Mouse (Mus musculus): ENCODE data around the gene Clcc1. TPM values are rescaled to one million over a fixed set of nuclear protein-coding genes. Genes with fewer than 3 reads are reported as not detected.
A peak's percentile ranks its signal among the peaks of the same experiment; 100 is the strongest.

Gene Clcc1
- polyA plus RNA-seq, 1 experiment from 2014 or later: 62.8 TPM

GRCm38 (mm10) chr3:108711296-108711695 is 57.6 kb downstream of the Clcc1 start:
- H3K36me3 ChIP-seq: 0 out of 2 replicates have a peak, but pooled peaks cover 5% of the 10 kb centered on the region
- 88% methylated on average over 5 of the region's 5 CpGs for WGBS
- H3K4me1 ChIP-seq: peaks cover 9% of the 10 kb centered on the region
- no peak overlapping the region for H3K4me2 ChIP-seq (replicated peaks)
- no peak overlapping the region for H3K27ac ChIP-seq
- no peak for ATAC-seq (ENCODE audit: low FRiP score)
- H3K9ac ChIP-seq: no peak overlapping the region
- no peak overlapping the region for H3K4me3 ChIP-seq
- H3K9me3 ChIP-seq (replicated peaks): no peaks in the 10 kb centered on the region
- H3K27me3 ChIP-seq: no peaks in the 10 kb centered on the region

GRCm38 (mm10) chr3:108713065-108713675 is 59.5 kb downstream of the Clcc1 start:
- WGBS: 41% methylated on average over 3 of the region's 3 CpGs

GRCm38 (mm10) chr3:108714837-108715236 is 61.1 kb downstream of the Clcc1 start:
- no peaks in the 10 kb centered on the region for H3K9me3 ChIP-seq (replicated peaks)
- H3K4me3 ChIP-seq: no peak overlapping the region
- no peak overlapping the region for H3K4me2 ChIP-seq (replicated peaks)
- H3K27ac ChIP-seq: no peak overlapping the region
- ATAC-seq (ENCODE audit: low FRiP score): no peak
- 95% methylated on average over 4 of the region's 4 CpGs for WGBS
- 0 out of 2 replicates have a peak, but pooled peaks cover 5% of the 10 kb centered on the region for H3K36me3 ChIP-seq
- H3K4me1 ChIP-seq: peaks cover 15% of the 10 kb centered on the region
- H3K27me3 ChIP-seq: no peaks in the 10 kb centered on the region
- no peak overlapping the region for H3K9ac ChIP-seq

More at GRCm38 (mm10) chr3:108713065-108713675, 59.5 kb downstream of the Clcc1 start:
- Histone ChIP-seq H3K9ac (no peak overlapping the region), H3K4me2 (replicated peaks) (no peak overlapping the region), H3K36me3 (0 out of 2 replicates have a peak, but pooled peaks cover 5% of the 10 kb centered on the region), H3K9me3 (replicated peaks) (no peaks in the 10 kb centered on the region), H3K4me3 (no peak overlapping the region), H3K27me3 (no peaks in the 10 kb centered on the region), H3K27ac (peak overlapping the region; percentile 44; the same call in 1 of the 2 replicates), H3K4me1 (peaks cover 9% of the 10 kb centered on the region)
- no peak for ATAC-seq (ENCODE audit: low FRiP score)

- 90% methylated on average over 3 of the region's 3 CpGs for WGBS
- no peak overlapping the region for H3K9ac ChIP-seq
- H3K27me3 ChIP-seq: no peaks in the 10 kb centered on the region
- H3K4me3 ChIP-seq: no peak overlapping the region
- H3K36me3 ChIP-seq: 0 out of 2 replicates have a peak, but pooled peaks cover 5% of the 10 kb centered on the region
- no peak for ATAC-seq (ENCODE audit: low FRiP score)
- H3K4me2 ChIP-seq (replicated peaks): no peak overlapping the region
- no peak overlapping the region for H3K27ac ChIP-seq
- peaks cover 30% of the 10 kb centered on the region for H3K4me1 ChIP-seq
- no peaks in the 10 kb centered on the region for H3K9me3 ChIP-seq (replicated peaks)
These were observed 64.3 kb downstream of the Clcc1 start for GRCm38 (mm10) chr3:108717896-108718502.

GRCm38 (mm10) chr3:108719357-108719756 is 65.6 kb downstream of the Clcc1 start:
- Histone ChIP-seq H3K4me1 (peaks cover 27% of the 10 kb centered on the region), H3K27me3 (no peaks in the 10 kb centered on the region), H3K9ac (no peak overlapping the region), H3K27ac (no peak overlapping the region), H3K4me3 (no peak overlapping the region), H3K4me2 (replicated peaks) (peak overlapping the region; percentile 62; the same call in 1 of the 2 replicates), H3K36me3 (0 out of 2 replicates have a peak, but pooled peaks cover 5% of the 10 kb centered on the region), H3K9me3 (replicated peaks) (no peaks in the 10 kb centered on the region)
- WGBS: 90% methylated on average over 2 of the region's 2 CpGs
- ATAC-seq (ENCODE audit: low FRiP score): no peak

- no peak for ATAC-seq (ENCODE audit: low FRiP score)
- no peaks in the 10 kb centered on the region for H3K27me3 ChIP-seq
- H3K27ac ChIP-seq: no peak overlapping the region
- H3K36me3 ChIP-seq: 0 out of 2 replicates have a peak, but pooled peaks cover 4% of the 10 kb centered on the region
- 90% methylated on average over 3 of the region's 3 CpGs for WGBS
- H3K9me3 ChIP-seq (replicated peaks): no peaks in the 10 kb centered on the region
- H3K9ac ChIP-seq: no peak overlapping the region
- H3K4me1 ChIP-seq: peaks cover 27% of the 10 kb centered on the region
- H3K4me3 ChIP-seq: no peak overlapping the region
- H3K4me2 ChIP-seq (replicated peaks): peak overlapping the region; percentile 62; the same call in 1 of the 2 replicates
These were observed 66.0 kb downstream of the Clcc1 start for GRCm38 (mm10) chr3:108719761-108720160.

- H3K4me1 ChIP-seq: peaks cover 27% of the 10 kb centered on the region
- WGBS: under 1% methylated on average over 44 of the region's 44 CpGs
These were observed 67.6 kb downstream of the Clcc1 start for GRCm38 (mm10) chr3:108721076-108721991.

GRCm38 (mm10) chr3:108722036-108722872 is 68.5 kb downstream of the Clcc1 start, which contains the start of gene Gpsm2:
Gene Gpsm2, minus strand, starts transcription at chr3:108722309.
- H3K9ac ChIP-seq: peak within 1 kb of the TSS; percentile 88
- H3K4me2 ChIP-seq (replicated peaks): peak within 1 kb of the TSS; percentile 62
- no peaks in the 10 kb centered on the region for H3K27me3 ChIP-seq
- H3K27ac ChIP-seq: peak within 1 kb of the TSS; percentile 94
- no peaks in the 10 kb centered on the region for H3K36me3 ChIP-seq
- ATAC-seq (ENCODE audit: low FRiP score): peak; percentile 98
- peaks cover 27% of the 10 kb centered on the region for H3K4me1 ChIP-seq
- WGBS: 3% methylated on average over 53 of the region's 53 CpGs
- H3K9me3 ChIP-seq (replicated peaks): no peaks in the 10 kb centered on the region
- peak within 1 kb of the TSS; percentile 78 for H3K4me3 ChIP-seq

More at GRCm38 (mm10) chr3:108721076-108721991, 67.6 kb downstream of the Clcc1 start:
- peak overlapping the region; percentile 88 for H3K9ac ChIP-seq
- no peak; the same call in 1 of the 2 replicates for ATAC-seq (ENCODE audit: low FRiP score)
- H3K4me3 ChIP-seq: peak overlapping the region; percentile 78
- peak overlapping the region; percentile 94 for H3K27ac ChIP-seq
- H3K4me2 ChIP-seq (replicated peaks): peak overlapping the region; percentile 62
- no peaks in the 10 kb centered on the region for H3K27me3 ChIP-seq
- H3K36me3 ChIP-seq: no peaks in the 10 kb centered on the region
- no peaks in the 10 kb centered on the region for H3K9me3 ChIP-seq (replicated peaks)

- H3K4me3 ChIP-seq: no peak overlapping the region
- 89% methylated on average over 7 of the region's 7 CpGs for WGBS
- no peaks in the 10 kb centered on the region for H3K36me3 ChIP-seq
- H3K4me1 ChIP-seq: peaks cover 8% of the 10 kb centered on the region
- no peaks in the 10 kb centered on the region for H3K27me3 ChIP-seq
- no peaks in the 10 kb centered on the region for H3K9me3 ChIP-seq (replicated peaks)
- no peak overlapping the region for H3K27ac ChIP-seq
- ATAC-seq (ENCODE audit: low FRiP score): no peak
- H3K9ac ChIP-seq: no peak overlapping the region
- no peak overlapping the region for H3K4me2 ChIP-seq (replicated peaks)
These were observed 72.7 kb downstream of the Clcc1 start for GRCm38 (mm10) chr3:108726413-108726812.

GRCm38 (mm10) chr3:108727344-108727743 is 73.6 kb downstream of the Clcc1 start:
- no peak overlapping the region for H3K27ac ChIP-seq
- no peaks in the 10 kb centered on the region for H3K36me3 ChIP-seq
- no peaks in the 10 kb centered on the region for H3K27me3 ChIP-seq
- peaks cover 8% of the 10 kb centered on the region for H3K4me1 ChIP-seq
- no peak overlapping the region for H3K4me3 ChIP-seq
- no peaks in the 10 kb centered on the region for H3K9me3 ChIP-seq (replicated peaks)
- H3K9ac ChIP-seq: no peak overlapping the region
- no peak for ATAC-seq (ENCODE audit: low FRiP score)
- H3K4me2 ChIP-seq (replicated peaks): no peak overlapping the region

- no peak overlapping the region for H3K4me3 ChIP-seq
- WGBS: 93% methylated on average over 3 of the region's 3 CpGs
- no peaks in the 10 kb centered on the region for H3K36me3 ChIP-seq
- H3K9me3 ChIP-seq (replicated peaks): no peaks in the 10 kb centered on the region
- peaks cover 4% of the 10 kb centered on the region for H3K4me1 ChIP-seq
- H3K27ac ChIP-seq: no peak overlapping the region
- no peak for ATAC-seq (ENCODE audit: low FRiP score)
- H3K4me2 ChIP-seq (replicated peaks): no peak overlapping the region
- H3K9ac ChIP-seq: no peak overlapping the region
- no peaks in the 10 kb centered on the region for H3K27me3 ChIP-seq
These were observed 74.1 kb downstream of the Clcc1 start for GRCm38 (mm10) chr3:108727776-108728175.

Data from hindbrain, embryonic 12.5 days (tissue).